Mouse (Mus musculus) thymus, adult 2 months (tissue): ENCODE results near the gene Nrl.

Experiments used
- CTCF ChIP-seq: fragments of 200-500 bp; IDR thresholded peaks from 2 replicates; pipeline ENCODE4 v1.5.1; 2012; ENCODE audit warnings: mild to moderate bottlenecking, control low read depth, low read length, moderate library complexity, borderline replicate concordance; ENCODE audit not compliant: control insufficient read depth, poor library complexity, insufficient read depth; ENCODE audit errors: extremely low read depth
- POLR2A ChIP-seq: fragments of 200-500 bp; IDR thresholded peaks from 2 replicates; pipeline ENCODE4 v1.6.1; 2012; ENCODE audit warnings: mild to moderate bottlenecking, low read length, control low read depth, moderate library complexity; ENCODE audit not compliant: control insufficient read depth, poor library complexity, insufficient read depth; ENCODE audit errors: extremely low read depth

- no peak for TF ChIP-seq CTCF
- no peak for TF ChIP-seq POLR2A
Observed at GRCm38 (mm10) chr14:55561860-55562259, 37.1 kb upstream of the Nrl start.
